Mouse (Mus musculus): ENCODE measurements around the gene Trpv3.

- TF ChIP-seq GATA1 (IDR thresholded peaks at IDR 0.05; ENCODE audit: borderline replicate concordance, low read length) (no peak), FLI1 (IDR thresholded peaks at IDR 0.05; ENCODE audit: low read length) (no peak)
Measured at GRCm38 (mm10) chr11:73233992-73234391, 33.2 kb upstream of the Trpv3 start, which contains the start of gene Trpv1.
